Mouse (Mus musculus): ENCODE measurements at regions not wholly inside any gene's neighbourhood (a gene's known extent, or its start where the extent isn't known, plus 50 kb on each side); places are given as distances from the start of the nearest gene placed in this dataset.

DNA sequence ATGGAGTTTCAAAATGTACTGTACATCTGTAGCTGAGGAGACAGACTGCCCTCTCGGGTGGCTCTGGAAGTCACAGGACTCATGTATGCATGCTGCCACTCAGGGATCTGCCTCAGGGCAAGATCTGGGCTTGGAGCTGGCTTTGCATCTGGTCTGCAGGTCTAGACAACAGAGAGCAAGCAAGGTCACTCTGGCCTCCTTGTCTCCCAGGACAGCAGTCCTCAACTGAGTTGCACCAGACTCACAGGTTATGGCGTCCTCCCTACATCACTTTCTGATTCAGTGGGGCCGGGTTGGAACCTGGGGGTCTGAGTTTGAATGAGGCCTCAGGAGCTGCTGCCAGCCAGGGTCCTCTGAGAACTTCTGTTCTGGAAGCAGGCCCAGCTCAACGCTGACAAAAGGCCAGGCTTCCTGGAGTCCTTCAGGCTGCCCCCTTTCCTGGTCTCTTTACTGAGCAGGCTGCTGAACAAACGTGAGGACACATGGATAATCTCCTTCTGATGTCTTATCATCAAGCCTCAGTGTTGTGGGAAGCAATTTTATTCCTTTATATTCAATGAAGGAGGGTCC lies 77.5 kb upstream of the Fam180a start:
- no peak overlapping the region for H3K4me3 ChIP-seq (replicated peaks in 1 of 3; ENCODE audit: low read depth in 2 of 3, low read length in 2 of 3, poor library complexity in 1 of 3)
- dilution Hi-C loops (cut with MboI; ENCODE audit: extremely low pct_ligation_motif_present, extremely low pct_unique_long_range_greater_than_20kb, low sequenced_read_pairs) (no loop called here), in situ Hi-C loops (cut with MboI; ENCODE audit: low pct_ligation_motif_present, low pct_unique_long_range_greater_than_20kb, low sequenced_read_pairs) (no loop called here)
- no peak for DNase-seq (ENCODE audit: extremely low read depth)
- no peak overlapping the region for H3K9ac ChIP-seq (ENCODE audit: insufficient read depth, low read depth)
- H3K9me3 ChIP-seq (replicated peaks; ENCODE audit: low read length) = no peaks in the 10 kb centered on the region
- H3K4me2 ChIP-seq (ENCODE audit: insufficient read depth, low read depth, poor library complexity, severe bottlenecking) = no peak overlapping the region
- H3K79me2 ChIP-seq (replicated peaks; ENCODE audit: control insufficient read depth, extremely low read depth, insufficient read depth, poor library complexity, severe bottlenecking) = no peaks in the 10 kb centered on the region
- TF ChIP-seq POLR2A (IDR thresholded peaks at IDR 0.05; ENCODE audit: low read depth, low read length) (no peak), JUN (IDR thresholded peaks at IDR 0.05; ENCODE audit: insufficient read depth, low read depth, low read length) (no peak), ETS1 (conservative IDR thresholded peaks at IDR 0.05; ENCODE audit: low read depth, low read length) (no peak), RCOR1 (conservative IDR thresholded peaks at IDR 0.05; ENCODE audit: low read depth, low read length) (no peak), TBP (conservative IDR thresholded peaks at IDR 0.05; ENCODE audit: low read depth, low read length) (no peak), IRF4 (IDR thresholded peaks at IDR 0.05; ENCODE audit: low read depth, low read length) (no peak), MAZ (IDR thresholded peaks at IDR 0.05; ENCODE audit: low read depth, low read length) (no peak), UBTF (IDR thresholded peaks at IDR 0.05; ENCODE audit: low read depth, low read length) (no peak), TCF12 (IDR thresholded peaks at IDR 0.05; ENCODE audit: low read depth, low read length) (no peak), NELFE (IDR thresholded peaks at IDR 0.05; ENCODE audit: low read depth, low read length) (no peak), JUND (conservative IDR thresholded peaks at IDR 0.05; ENCODE audit: low read depth, low read length) (no peak), BHLHE40 (IDR thresholded peaks at IDR 0.05; ENCODE audit: low read depth, low read length) (no peak), EP300 (IDR thresholded peaks at IDR 0.05; ENCODE audit: low read length) (no peak), MAX (IDR thresholded peaks at IDR 0.05; ENCODE audit: low read length) (no peak), ZMIZ1 (IDR thresholded peaks at IDR 0.05; ENCODE audit: low read depth, low read length) (no peak), USF2 (conservative IDR thresholded peaks at IDR 0.05; ENCODE audit: low read depth, low read length) (no peak), SMC3 (IDR thresholded peaks at IDR 0.05; ENCODE audit: low read depth, low read length) (no peak), MEF2A (IDR thresholded peaks at IDR 0.05; ENCODE audit: borderline replicate concordance, low read depth, low read length) (no peak), ZNF384 (IDR thresholded peaks at IDR 0.05; ENCODE audit: low read depth, low read length) (no peak), NRF1 (IDR thresholded peaks at IDR 0.05; ENCODE audit: low read depth, low read length) (no peak)
- no peak overlapping the region for H3K27ac ChIP-seq (ENCODE audit: insufficient read depth, low read depth)
- H3K27me3 ChIP-seq (replicated peaks) = no peaks in the 10 kb centered on the region
- H3K36me3 ChIP-seq (replicated peaks in 1 of 2; ENCODE audit: control insufficient read depth in 1 of 2, insufficient read depth in 1 of 2, low read length in 1 of 2) = no peaks in the 10 kb centered on the region
- no peaks in the 10 kb centered on the region for H3K4me1 ChIP-seq (ENCODE audit: control insufficient read depth in 1 of 2, insufficient read depth in 2 of 2)

GRCm38 (mm10) chr6:35395726-35396125 lies 69.8 kb upstream of the Fam180a start:
- no peak for TF ChIP-seq CHD2 (IDR thresholded peaks at IDR 0.05; ENCODE audit: low read length)
- no peak for TF ChIP-seq CTCF (conservative IDR thresholded peaks at IDR 0.05 in 1 of 2, IDR thresholded peaks at IDR 0.05 in 1 of 2; ENCODE audit: low read depth in 2 of 2, low read length in 2 of 2)
- no peak for TF ChIP-seq GABPA (IDR thresholded peaks at IDR 0.05; ENCODE audit: insufficient replicate concordance, low read depth, low read length)
- TF ChIP-seq HCFC1 (IDR thresholded peaks at IDR 0.05; ENCODE audit: low read depth, low read length) = no peak
- no peak for TF ChIP-seq ZNF384 (IDR thresholded peaks at IDR 0.05; ENCODE audit: low read depth, low read length)
- no peaks in the 10 kb centered on the region for H3K79me2 ChIP-seq (replicated peaks; ENCODE audit: control insufficient read depth, extremely low read depth, insufficient read depth, poor library complexity, severe bottlenecking)
- dilution Hi-C loops (cut with MboI; ENCODE audit: extremely low pct_ligation_motif_present, extremely low pct_unique_long_range_greater_than_20kb, low sequenced_read_pairs) (no loop called here), in situ Hi-C loops (cut with MboI; ENCODE audit: low pct_ligation_motif_present, low pct_unique_long_range_greater_than_20kb, low sequenced_read_pairs) (no loop called here)
- DNase-seq (ENCODE audit: extremely low read depth) = no peak
- no peak overlapping the region for H3K9ac ChIP-seq (ENCODE audit: insufficient read depth, low read depth)
- no peak overlapping the region for H3K4me2 ChIP-seq (ENCODE audit: insufficient read depth, low read depth, poor library complexity, severe bottlenecking)
- no peaks in the 10 kb centered on the region for H3K4me1 ChIP-seq (ENCODE audit: control insufficient read depth in 1 of 2, insufficient read depth in 2 of 2)
- no peaks in the 10 kb centered on the region for H3K36me3 ChIP-seq (replicated peaks in 1 of 2; ENCODE audit: control insufficient read depth in 1 of 2, insufficient read depth in 1 of 2, low read length in 1 of 2)
- H3K9me3 ChIP-seq (replicated peaks; ENCODE audit: low read length) = no peaks in the 10 kb centered on the region
- no peak overlapping the region for H3K4me3 ChIP-seq (replicated peaks in 1 of 3; ENCODE audit: low read depth in 2 of 3, low read length in 2 of 3, poor library complexity in 1 of 3)
- no peak overlapping the region for H3K27ac ChIP-seq (ENCODE audit: insufficient read depth, low read depth)
- H3K27me3 ChIP-seq (replicated peaks) = no peaks in the 10 kb centered on the region

Measured in CH12.LX (cell line).